Mouse (Mus musculus) T-helper 1 cell (primary cell): ENCODE data around the gene Cep68.

Experiments used
- in situ Hi-C: fragments of 300-600 bp; cut with MboI, MseI; formaldehyde crosslinking; loops from one replicate; pipeline ENCODE4 v1.15.1; 2025; ENCODE audit warnings: high pct_unique_total_duplicates

Cep68 gene

DNA sequence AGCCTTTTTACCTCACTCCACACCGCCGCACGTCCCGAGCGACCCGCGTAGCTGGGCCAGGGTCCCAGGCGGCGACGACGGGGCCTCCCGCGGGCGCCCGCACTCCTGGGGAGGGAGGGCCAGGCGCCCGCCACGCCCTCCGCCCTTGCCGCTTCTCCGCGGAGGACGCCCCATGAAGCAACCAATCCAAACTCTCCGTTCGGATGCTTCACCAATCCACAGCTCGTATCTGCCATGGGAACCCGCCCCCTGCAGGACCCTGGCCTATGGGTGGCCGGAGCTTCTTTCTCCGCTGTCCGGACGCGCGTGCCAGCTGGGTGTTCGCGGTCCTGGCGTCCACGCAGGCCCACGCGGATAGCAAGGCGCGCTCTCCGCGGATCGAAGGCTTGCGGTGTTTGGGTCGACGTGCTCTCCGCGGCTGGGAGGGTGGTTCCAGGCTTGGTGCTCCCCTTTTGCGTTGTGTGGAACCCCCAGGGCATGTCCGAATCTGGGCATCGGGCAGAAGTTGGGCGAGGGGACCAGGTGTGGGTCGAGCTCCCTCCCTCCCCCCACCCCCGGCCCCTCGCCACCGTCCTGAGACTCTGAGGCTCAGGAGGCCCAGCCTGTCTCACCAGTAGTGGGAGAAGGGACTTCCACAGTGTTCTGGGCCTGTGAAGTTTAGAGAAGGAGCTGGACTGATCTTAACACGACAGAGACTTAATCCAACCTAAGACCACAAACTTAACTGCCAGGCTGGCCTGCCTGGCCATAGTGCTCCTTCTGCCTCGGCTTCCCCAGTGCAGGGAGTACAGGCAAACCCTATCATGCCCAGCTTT is at the start of gene Cep68:
Gene Cep68, minus strand, starts transcription at position 134 of the 815 bp plus-strand sequence.
- in situ Hi-C loops = loop anchor here (5.0 kb wide), 1 partner anchor 83 kb away; the partner anchor contains the start of gene Slc1a4

DNA sequence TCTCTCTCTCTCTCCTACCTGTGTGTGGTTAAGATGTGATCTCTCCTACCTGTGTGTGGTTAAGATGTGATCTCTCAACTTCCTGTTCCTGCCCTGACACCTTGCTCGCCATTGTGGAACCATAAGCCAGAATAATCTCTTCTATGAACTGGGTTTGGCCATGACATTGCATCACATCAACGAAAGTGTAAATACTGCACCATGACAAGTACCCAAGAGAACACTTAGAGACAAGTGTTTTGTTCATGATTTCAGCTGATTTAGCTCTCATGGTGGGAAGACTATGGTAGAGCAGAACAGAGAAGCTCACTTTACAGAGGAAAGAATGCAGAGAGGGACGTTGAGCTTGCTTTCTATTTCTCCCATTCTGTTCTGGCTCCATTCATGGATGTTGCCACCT is 35.2 kb upstream of the Cep68 start:
- in situ Hi-C loops = no loop called here

DNA sequence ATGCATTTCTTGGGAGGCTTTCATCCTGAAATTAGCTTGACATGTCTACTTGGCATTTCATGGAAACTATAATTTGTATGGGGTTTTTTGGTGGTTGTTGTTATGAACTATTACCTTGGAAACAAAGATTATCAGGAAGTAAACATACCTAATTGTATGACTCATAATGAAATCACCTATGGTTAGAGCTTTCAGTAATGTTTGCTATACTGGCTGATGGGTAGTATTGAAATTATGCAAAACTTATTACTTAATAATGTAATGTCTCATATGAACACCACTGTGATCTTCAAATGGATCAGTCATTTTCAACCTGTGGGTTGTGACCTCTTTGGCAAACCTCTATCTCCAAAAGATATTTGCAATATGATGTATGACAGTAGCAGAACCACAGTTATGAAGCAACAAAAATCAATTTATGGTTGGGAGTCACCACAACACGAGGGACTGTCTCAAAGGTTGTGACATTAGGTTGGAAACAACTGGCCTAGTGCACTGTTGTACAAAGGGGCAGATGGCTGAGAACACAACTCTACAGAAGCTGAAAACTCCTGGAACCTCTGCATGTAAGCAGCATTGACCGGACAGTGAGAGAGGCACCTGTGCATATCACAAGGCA is 33.5 kb upstream of the Cep68 start:
- in situ Hi-C loops = no loop called here

DNA sequence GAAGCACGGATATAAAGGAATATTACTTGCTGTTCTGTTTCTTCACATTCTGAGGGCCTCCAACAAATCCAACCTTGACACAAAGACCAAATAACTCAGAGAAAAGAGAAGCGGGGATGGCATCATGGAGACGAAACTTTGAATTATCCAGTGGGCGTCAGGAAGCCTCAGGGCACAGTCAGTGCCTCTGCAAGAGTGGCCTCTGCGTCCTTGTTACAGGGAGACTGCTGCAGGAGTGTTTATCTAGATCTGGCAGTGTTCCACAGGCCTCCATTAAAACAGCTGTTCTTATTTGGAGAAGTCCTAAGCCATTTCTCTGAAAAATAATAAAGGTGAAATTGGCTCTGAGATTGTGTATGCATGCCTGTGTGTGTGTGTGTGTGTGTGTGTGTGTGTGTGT is 31.8 kb upstream of the Cep68 start:
- in situ Hi-C loops = no loop called here

DNA sequence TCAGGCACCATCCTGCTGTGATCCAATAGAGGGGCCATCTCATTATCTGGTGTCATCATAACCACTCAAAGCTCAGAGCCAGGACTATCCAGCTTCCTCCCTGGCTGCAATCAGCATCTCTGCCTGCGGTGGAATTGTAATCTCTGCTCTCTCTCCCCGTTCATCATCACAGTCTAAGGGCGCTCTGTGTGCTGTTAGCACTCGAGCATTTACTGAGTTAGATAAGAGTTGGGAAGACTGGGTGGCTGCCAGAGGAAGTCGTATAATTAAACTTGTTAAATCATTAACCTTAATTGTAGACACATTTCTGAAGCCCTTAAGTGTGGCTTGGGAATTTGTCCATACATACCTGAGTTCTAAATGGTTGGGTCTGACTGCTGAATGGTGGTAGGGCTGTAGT is 29.5 kb upstream of the Cep68 start:
- in situ Hi-C loops = no loop called here

DNA sequence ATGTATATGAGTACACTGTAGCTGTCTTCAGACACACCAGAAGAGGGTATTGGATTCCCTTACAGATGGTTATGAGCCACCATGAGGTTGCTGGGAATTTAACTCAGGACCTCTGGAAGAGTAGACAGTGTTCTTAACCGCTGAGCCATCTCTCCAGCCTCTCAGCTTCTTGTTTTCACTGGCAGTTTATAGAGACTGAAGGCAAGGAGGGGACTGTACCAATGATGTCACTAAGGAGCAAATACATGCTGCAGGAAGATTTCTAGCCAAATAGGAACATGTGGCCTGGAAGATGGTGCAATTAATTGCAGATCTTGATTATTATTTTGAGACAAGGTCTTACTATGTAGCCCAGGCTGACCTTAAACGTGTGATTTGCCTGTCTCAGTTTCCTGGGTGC is 27.9 kb upstream of the Cep68 start:
- in situ Hi-C loops = no loop called here

DNA sequence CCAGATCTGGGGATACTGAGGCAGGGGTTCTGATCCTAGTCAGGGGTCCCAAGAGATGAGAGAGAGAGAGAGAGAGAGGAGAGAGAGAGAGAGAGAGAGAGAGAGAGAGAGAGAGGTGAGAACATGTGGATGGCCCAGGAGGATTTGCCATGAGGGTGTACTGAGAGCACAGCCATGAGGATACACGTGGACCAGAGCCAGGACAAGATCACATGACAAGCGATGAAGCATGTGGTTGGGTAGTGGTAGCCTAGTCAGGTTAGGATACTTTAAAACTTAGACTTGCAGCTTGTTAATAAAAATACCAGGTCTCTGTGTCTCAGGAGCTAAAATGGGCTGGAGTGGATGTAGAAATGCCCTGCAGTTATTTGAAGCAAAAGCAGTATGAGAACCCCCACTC is 26.7 kb upstream of the Cep68 start:
- in situ Hi-C loops = no loop called here

DNA sequence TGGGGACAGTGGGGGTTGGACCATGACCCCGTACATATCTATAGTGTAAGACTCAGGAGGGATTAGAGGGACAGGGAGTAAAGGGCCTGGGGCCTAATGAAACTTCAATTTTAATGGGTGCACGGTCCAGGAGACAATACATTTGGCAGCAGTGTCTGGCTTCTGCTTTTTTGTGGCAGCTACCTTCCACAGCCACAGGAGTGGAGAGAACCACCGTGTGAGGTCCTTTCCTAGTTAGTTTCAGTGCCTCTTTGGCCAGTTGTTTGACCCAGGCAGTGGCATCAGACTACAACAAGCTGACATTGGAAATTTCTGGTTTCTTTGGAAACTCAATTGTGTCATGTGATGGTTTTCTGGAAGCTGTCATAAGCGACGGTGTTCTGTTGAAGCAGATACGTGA is 20.7 kb upstream of the Cep68 start:
- in situ Hi-C loops = no loop called here

DNA sequence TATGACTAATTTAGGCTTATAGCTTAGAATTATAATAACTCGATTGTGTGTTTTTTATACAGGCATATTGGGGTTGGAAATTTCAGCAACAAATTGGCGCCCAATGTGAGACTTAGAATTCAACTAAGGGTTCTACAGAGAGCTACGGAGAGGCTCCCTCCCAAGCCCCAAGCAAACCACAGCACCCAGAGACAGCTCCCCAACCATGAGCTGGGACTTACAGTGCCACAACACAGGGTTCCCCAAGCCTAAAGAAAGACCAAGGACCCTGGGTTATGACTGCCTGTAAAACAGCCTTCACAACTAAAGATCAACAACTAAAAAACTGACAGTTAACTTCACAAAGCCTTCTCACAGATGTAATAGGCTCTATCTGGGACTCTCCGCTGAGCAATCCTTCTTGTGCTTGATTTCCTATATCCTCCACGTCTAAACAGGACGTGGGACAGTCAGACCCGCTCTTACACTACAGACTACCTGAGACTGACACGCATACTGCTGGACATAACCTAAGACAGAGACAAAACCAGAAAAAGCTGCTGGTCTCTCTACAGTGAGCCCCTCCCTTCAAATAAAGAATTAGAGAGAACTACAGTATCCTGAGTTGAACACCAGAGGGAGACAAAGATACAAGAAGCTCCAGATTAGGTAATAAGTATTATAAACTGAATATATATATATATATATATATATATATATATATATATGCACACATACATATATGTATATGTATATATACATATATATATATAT is 13.6 kb upstream of the Cep68 start:
- in situ Hi-C loops = no loop called here

DNA sequence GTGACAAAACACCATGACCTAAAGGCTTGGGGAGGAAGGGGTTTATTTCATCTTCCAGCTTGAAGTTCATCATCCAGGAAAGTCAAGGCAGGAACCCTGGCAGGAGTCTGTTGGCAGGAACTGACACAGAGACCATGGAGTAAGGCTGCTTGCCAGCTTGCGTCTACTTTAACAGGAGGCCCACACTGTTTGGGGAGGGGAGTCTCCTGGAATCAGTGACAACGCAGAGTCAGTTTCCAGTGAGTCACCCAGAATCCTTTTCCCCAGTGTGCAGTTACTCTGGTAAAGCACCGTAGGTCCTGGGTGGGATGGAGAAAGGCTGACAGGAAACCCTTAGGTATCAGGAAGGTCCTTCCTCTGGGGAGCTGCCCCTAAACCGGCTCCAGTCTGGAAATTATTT is 5.6 kb upstream of the Cep68 start:
- in situ Hi-C loops = loop anchor here (5.0 kb wide), 1 partner anchor 78 kb away; the partner anchor contains the start of gene Slc1a4

DNA sequence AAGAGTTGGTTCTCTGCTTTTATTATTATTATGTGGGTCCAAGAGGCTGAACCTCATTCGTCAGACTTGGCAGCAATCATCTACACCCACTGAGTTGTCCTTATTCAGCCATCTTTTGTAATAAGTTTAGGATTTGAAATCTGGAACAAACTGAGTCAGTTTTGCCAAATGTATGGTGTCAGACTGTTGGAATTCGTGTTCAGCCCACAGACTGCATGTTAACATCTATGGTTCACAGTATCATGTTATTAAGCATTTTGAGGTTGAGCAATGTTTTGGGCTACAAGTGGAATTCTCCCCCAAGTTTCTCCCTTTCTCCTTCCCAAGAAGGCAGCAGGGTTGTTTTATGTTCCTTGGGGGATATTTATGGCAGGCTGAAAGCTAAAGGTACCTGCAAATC is 3.9 kb upstream of the Cep68 start:
- in situ Hi-C loops = loop anchor here (5.0 kb wide), 1 partner anchor 79 kb away; the partner anchor contains the start of gene Slc1a4

DNA sequence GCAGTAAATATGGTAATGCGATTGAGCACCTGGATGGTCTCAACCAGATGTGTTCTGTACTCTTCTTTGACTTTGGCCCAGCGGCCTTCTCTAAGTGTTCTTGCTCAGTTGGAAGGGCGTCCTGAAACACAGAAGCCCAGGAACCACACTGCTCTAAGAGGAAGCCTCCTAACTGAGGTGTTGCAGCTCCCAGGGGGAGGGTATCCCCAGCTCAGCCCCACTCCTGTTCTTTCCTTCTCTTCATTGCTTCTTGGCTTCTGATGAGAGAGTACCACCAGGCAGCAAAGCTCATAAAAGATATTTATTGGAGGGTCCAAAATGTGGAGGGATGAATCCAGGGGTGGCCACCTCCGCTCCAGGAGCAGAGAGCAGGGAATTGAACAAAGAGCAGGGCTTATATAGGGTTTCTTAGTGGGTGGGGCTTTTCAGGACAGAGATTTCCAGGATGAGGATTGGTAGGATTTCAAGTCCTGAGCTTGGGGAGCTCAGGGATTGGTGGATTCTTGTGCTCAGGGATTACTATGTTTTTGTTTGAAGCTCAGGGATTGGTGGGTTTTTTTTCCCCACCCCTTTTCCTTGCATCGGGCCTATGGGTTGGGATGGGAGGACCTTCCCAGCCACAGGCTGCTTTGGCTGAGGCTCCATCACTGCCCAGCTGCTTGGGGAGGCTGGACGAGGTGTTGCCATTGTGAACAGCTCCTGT is 1.4 kb upstream of the Cep68 start:
- in situ Hi-C loops = loop anchor here (5.0 kb wide), 1 partner anchor 82 kb away; the partner anchor contains the start of gene Slc1a4

DNA sequence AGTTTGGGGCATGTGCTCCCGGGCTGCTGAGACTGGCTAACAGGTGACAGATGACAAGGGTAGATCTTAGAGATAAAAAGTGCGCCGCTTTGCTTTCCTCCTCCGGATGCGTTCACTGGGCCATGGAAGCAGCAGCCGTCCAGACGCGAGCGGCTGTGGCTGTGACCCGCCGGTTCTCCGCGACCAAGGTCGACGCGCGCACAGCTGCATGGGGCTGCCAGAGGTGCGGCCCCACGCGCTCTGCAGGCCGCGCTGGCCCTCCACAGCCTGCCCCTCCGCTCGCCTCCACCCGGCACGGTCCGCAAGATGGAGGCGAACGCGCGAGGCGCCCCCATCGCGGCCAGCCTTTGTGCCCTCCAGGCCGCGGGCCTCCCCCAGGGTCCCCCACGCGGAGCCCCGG is 389 bp downstream of the Cep68 start:
- in situ Hi-C loops = no loop called here

DNA sequence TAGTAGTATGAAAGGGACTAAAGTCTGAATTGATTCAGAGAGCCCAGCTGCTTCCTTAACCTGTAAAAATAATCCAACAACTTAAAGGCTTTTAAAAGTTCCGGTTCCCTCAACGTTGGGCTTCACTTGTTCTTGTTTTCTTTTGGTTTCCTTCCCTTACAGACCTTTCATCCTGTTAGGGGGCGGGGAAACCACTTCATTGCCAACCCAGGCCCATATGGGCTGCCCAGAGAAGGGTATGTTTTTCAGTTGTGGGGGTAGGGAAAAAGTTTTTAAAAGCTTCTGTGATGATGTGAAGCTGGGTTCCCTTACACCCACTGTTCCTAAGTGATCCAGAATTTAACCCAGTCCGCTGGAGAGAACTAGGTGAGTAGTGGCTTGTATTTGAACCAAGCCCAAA is 952 bp downstream of the Cep68 start:
- in situ Hi-C loops = no loop called here

DNA sequence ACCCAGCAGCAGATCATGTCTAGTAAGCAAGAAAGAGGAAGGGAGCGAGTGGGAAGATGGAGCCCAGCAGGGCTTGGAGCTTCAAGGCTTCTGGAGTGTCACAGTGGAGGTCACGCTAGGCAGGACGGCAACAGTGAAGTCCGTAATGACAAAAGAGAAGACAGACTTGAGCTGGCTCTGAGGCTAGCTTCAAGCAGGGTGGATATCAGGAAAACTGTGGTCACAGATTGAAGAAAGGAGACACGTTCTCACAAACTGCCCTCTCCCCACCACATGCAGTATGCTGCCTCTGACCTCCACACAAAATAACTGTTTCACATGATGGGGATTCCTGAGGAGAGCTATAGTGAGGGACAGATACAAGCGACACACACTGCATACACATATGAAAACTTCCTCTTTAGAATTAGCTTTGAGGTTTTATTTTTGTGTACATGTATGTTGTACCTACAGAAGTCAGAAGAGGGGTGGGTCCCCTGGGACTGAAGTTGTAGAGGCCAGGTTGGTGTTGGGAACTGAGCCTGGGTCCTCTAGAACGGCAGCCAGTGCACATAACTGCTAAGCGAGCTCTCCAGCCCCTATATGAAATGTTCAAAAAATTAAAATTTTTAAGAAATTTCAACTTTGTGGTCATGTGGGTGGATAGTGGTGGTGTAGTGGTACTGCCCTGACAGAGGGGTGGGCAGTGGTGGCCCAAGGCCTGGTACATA is 1.9 kb downstream of the Cep68 start:
- in situ Hi-C loops = no loop called here

DNA sequence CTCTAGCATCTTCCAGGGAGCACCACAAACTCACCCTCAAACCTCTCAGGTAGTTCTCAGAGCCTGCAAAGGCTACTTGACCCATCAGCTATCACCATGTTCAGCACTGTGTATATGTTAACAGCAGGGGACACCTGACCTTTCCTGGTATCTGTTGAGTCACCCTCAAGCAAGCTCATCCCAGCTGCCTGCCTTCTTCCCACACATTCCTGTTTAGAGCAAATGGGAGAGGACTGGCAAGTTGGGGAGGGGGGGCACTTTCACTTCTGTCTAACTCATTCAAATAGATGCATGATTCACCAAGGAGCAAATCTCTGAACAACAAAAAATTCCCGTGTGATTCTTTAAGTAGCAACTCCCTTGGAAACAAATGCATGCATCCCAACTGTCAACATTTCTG is 2.6 kb downstream of the Cep68 start:
- in situ Hi-C loops = no loop called here

DNA sequence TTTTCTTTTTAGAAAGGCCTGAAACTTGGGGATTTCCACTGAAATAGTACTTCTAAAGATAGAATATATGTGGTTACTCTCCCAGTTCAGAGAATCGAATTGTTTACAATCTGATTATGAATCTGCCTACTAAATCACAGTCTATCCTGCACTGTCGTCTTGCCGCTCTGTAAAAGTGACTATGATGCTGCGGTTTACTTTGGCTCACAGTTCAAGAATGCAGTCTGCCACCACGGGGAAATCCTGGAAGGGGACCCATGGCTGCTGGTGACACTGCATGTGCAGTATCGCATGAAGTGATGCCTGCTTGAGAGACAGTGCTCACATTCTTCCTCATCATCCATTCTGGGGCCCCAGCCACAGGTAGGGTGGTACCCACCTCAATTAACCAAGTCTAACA is 3.9 kb downstream of the Cep68 start:
- in situ Hi-C loops = no loop called here

DNA sequence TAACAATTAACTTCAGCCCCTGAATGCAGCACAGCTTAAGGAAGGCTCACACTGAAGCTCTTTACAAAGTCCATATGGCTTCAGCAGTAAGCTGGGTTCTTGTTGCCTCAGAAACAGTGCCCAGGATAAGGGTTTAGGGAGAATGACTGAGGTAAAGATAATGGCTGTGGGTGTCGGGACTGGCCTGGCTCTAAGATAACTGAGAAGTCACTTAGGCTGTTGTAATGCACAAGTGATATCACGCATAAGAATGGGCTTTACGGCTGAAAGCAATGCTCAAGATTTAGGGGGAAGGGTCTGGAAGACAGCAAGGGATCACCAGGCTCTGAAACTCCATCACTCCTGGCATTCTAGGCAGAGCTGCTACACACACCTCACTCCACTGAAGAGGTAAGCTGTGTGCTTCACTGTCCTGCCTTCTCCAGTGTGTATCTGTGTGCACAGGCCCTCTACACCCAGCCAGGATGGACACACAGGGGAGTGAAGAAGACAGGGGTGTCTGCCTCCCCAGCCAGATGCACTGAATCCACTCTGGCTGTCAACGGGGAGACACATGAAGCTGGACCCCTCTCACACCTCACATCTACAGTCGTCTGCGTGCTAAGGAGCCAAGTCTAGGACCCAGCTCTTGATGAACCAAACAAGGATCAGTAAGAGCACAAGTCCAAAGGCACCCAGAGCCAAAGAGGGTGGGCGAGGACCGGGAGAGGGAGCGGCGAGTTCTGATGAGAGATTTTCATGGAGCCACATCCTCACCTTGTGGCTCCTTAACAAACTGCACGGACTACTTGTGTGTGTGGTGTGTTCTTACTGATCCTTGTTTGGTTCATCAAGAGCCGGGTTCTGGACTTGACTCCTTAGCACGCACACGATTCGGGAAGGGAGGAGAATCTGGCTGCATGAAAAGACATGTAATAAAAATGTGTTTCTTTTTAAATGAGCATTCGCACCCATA is 4.6 kb downstream of the Cep68 start:
- in situ Hi-C loops = no loop called here

DNA sequence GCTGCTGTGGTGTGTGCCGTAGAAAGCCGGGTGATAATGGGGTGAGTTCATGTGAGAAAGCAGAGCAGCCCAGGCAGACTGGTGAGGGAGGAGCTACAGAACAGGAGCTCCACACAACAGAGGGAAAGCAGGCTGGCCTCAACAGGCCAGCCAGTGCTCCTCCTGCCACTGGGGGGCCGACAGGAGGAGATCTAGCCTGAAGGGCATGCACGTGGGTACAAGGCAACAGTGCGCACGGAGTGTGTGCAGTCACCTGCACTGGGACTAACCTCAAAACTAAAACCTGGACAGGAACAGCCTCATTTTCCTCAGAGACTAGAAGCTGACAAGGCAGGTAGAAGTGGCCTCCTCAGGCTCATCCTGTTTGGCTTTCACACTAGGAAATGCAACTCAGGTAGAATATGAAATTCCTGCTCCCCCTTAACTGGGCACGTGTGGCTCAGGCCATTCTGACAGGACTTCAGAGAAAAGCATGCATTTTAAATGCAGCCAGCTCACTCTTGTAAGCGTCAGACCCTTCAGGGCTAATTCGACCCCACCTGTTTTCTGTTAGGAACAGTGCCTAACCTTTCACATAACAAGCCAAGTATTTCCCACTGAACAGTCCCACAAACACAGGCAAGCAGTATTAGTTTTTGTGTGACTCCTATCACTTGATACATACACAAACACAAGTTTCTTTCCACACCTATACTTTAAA is 5.9 kb downstream of the Cep68 start:
- in situ Hi-C loops = no loop called here
